Mouse (Mus musculus) frontal cortex, postnatal 36 days (tissue): ENCODE measurements around the gene Plppr3.
A peak's percentile ranks its signal among the peaks of the same experiment; 100 is the strongest.

Experiments used
- DNase-seq, 2 experiments: peaks; one replicate each; pipeline ENCODE4 v3.0.0; 2022; ENCODE audit warnings: low spot score in 2 of 2

Gene Plppr3

DNA sequence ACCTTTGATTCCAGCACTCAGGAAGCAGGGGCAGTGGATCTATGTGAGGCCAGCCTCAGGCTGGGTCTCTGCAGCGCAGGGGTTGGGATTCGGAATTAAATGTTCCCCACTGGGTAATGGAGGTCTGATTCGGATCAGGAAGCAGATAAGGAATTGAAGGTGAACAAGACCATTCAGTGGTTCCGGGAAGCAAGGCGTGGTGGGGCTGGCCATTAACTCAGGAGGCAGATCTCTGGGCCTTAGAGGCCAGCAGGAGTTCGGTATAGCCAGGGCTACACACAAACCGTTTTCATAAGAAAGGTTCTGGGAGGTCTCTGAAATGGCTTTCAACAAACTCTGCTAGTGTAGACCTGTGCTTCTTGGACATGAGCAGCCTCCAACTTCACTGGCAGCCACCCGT is 21.6 kb downstream of the Plppr3 start:
- no peak for DNase-seq

DNA sequence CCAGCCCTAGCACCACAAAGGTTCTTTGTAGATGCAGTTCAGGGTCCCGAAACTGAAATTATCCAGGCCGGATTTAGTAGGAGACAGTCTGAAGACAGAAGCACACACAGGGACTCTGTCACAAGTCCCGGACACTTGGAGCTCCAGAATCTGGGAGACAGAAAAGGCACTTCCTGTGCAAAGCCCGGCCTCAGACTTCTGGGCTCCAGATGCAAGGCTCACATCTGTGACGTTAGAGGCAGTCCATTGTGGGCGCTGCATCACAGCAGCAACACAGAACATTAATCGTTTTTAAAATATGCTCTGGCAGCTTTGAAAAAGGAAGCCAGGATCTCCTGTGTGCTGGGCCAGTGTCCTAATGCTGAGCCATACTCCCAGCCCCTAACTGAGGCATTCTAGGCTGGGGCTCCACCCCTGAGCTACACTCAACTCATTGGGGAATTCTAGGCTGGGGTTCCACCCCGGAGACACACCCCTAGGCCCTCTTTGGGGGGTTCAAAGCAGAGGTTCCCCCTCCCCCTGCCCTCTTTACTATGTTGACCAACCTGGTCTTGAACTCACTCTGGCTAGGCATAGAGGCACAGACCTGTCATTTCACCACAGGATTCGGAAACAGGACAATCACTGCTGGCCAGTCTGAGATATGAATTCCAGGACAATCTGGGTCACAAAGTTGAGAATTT is 22.2 kb downstream of the Plppr3 start:
- no peak for DNase-seq

DNA sequence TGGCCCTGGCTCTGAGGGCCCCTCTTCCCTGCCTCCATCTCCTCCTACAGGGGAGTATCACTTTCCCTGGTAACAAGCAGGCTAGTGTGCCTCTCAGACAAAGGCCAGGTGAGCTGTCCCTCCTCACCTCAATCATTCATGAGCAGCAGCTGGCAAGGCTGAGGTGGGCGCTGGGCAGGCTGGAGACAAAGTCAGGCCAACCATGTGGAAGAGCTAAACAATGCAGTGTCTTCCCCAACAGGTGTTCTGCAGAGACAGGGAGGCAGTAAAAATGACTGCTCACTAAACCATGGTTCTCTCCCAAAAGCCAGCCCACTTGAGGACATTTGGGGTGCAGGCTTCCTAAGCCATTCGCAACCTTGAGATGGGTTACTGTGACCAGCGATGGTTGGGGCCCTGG is 22.8 kb downstream of the Plppr3 start:
- no peak for DNase-seq

DNA sequence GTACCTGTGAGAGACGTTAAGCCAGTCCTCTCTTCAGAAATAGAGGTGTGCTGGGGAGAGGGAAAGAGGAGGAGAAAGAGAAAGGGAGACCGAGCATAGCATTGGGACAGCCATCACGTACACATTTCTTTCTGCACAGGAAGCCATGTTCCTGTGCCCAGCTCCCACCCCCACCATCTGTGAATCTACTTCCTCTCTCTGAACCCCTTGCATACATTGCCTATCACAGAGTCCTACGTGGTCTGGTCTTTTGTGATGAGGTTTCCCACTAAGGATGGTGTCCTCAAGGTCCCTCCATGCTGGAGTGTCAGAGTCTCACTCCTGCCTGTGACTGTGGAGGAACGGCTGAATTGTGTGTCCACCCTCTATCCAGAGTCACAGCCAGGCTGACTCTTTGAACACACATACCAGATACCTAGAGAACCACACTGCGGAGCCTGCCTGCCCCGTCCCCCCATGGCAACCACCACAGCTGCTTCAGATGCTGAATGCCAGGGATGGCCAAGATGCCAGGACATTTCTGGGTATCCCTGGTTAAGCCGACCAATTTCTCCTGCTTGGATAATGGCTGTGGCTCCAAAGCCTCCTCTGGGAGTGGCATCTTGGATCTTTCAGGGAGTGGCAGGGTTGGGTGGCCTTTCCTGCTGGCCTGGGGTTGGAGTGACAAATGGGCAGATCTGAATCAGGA is 24.3 kb downstream of the Plppr3 start:
- DNase-seq: no peak

DNA sequence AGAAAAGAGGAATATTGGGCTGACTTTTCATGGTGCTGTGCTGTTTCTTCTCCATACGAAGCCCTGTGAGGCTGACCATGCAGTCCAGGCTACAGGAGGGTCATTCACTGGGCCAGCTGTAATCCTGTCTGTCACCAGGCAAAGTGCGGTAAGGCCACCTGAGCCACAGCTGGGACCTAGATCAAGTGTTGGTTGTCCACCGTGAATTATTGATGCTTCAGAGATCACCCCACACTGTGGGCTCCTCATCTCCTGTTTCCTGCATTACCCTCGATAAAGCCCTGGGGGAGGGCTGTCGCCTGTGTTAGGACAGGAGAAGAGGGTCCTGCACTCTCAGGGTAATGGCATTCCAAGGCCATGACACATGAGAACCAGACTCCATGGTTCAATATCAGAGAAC is 27.9 kb downstream of the Plppr3 start:
- no peak for DNase-seq

DNA sequence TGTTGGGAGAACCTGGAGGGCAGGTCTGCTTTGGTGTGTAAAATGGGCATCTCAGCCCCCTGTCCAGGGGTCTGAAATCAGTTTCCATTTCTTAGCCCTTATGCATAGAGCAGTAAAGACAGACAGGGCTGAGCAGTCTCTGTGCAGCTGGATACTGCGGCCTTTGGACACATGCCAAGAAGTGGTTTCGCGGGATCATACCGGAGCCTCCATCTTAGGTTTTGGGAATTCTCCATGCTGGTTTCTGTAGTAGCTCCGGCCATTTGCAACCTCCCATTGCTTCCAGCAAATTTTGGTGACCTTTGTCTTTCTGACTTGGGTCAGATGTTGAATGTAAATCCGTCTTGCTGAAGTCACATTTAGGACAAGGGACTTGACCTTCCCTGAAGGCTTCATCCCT is 31.0 kb downstream of the Plppr3 start:
- no peak for DNase-seq

DNA sequence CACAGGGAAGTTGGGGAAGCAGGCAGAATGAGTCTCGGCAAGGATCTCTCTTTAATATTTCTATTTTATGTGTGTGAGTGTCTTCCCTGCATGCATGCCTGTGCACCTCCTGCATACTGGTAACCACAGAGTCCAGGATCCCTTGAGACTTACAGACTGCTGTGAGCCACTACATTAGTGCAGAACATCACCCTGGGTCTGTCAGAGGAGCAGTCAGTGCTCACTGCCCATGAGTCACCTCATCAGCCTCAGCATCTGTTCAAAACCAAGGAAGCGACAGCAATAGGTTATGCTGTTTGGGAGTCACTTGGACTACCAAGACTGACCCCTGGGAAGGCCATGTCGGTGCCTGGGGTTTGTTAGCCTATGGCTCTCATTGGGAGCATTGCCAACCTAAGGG is 32.1 kb downstream of the Plppr3 start:
- no peak for DNase-seq

DNA sequence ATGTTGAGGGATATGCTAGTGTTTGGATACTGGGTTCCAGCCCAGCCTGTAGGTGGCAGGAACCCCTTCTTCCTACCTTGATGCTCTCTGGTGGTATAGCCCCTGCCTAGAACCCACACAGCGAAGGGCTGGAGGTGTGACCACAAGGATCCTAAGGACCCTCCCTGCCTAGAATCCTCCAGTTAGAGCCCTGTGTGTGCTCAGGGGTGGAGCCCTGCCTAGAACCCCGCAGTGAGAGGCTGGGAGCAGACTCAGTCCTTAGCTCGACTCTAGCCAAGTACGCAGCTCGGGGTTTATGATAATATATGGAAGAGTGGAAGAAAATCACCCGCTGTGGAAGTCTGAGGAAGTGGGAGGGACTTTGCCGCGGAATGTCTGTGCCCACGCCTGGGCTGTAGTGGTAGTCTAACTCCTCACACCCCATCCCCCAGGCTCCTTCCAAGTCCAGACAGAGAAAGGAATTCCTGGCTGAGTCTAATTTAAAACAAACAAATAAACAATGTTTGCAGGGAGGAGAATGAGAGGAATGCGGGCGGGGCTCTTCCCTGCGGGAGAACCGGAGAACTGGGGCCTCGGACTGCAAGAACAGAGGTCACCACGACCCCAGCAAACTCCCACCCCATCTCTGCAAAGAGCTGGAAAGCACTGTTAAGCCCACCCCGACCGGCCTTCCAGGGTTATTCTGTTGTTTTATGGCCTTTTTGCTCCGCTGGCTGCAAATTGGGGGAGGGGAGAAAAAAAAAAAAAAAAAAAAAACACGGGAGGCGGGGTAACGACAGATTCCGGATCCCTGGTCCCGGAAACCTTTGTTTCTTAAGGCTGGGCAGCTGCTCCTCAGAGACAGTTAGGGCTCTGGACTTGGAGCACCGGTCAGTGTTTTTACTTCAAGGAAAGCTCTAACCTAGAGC is 33.5 kb downstream of the Plppr3 start:
- peak; percentile 79 to 81 for DNase-seq

DNA sequence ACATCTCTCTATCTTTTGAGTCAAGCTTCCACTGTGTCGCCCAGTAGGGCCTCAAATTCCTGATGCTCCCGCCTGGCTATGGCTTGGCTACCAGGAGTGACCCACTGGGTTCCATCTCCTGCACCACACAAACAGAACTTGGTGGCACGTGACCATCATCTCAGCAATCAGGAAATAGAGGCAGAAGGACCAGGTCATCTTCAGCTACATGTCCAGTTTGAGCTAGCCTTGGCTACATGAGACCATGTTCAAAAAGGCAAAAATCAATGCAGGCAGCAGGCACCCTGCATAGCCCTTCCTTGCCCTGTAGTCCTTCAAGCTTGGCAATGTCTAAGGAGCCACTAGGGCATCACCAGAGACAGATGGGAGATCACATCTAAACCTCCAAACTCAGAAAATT is 34.3 kb downstream of the Plppr3 start:
- DNase-seq: no peak

DNA sequence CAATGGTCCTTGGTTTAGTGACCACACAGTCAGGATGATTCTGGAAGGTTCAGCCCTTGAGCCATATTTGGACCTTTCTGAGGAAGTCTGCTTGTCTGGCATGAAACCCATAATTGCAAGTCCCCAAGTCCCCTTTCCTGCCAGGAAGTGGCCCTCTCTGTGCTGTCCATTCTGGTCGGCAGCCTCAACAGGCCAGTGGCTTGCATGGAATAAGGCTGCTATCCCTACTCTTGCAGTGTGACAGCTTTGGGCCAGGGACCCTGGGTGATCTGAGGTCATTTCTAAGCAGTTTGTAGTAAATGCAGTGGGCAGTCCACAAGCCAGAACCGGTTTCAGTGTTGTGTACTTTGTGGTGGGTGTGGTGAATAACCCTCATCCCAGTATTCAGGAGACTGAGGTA is 36.3 kb downstream of the Plppr3 start:
- no peak for DNase-seq

DNA sequence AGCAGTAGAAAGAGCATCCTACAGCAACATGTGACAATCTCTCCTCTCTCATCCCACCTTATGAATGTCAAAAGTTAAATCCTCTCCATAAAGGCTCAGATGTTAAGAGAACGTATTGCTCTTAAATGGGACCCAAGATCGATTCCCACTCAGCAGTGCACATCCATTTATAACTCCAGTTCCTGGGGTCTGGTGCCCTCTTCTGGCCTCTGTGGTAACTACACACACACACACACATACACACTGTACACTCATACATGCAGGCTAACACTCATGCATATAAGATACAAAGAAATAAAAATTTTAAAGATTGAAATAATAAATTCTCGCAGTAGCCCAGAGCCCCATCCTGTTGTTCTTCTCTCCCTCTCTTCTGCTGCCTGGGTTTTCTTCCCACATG is 37.5 kb downstream of the Plppr3 start:
- no peak for DNase-seq

DNA sequence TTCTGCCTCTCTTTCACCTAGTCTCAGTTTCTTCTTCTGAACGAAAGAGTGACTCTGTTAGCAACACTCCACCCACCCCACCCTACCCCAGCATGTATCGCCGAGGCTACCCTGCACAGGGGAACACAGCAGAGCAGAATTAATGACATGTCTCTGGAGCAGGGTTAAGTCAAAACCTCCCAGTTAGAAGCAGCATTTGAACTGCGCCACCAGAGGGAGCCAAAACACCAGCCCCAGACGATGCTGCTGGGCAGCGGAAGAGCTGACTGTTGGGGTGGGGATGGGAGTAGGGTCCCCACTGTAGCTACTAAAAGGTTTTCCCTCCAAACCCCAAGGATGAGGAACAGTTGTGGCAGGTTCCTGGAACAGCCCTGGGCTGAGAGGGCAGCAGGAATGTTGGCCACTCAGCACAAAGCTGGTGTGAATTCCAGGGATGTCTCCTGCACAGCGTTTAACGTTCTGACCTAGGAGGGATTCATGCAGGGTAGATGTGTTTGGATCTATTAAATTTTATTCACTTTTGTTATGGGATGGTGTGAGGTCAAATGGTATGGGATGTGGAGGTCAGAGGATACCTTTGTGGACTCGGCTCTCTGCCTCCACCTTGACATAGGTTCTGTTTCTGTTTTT is 39.5 kb downstream of the Plppr3 start:
- peak; percentile 69 to 77 for DNase-seq

DNA sequence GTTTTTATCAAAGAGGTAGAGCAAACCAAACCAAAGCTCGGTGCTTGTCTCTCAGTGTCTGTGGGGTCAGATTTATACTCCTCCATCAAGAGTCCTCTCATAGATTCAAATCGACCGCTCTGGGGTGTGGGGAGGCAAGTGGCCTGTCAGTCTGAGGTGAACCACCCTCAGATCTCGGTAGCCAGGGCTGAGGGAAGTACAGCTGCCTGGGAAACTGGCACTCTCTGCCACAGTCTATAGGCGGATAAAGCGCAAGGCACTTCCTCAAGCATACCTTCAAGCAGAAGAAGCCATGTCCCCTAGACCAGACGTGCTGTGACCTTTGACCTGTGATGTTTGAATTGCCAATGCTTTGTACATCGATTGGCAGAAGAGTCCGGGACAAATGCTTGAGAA is 41.6 kb downstream of the Plppr3 start:
- no peak for DNase-seq

DNA sequence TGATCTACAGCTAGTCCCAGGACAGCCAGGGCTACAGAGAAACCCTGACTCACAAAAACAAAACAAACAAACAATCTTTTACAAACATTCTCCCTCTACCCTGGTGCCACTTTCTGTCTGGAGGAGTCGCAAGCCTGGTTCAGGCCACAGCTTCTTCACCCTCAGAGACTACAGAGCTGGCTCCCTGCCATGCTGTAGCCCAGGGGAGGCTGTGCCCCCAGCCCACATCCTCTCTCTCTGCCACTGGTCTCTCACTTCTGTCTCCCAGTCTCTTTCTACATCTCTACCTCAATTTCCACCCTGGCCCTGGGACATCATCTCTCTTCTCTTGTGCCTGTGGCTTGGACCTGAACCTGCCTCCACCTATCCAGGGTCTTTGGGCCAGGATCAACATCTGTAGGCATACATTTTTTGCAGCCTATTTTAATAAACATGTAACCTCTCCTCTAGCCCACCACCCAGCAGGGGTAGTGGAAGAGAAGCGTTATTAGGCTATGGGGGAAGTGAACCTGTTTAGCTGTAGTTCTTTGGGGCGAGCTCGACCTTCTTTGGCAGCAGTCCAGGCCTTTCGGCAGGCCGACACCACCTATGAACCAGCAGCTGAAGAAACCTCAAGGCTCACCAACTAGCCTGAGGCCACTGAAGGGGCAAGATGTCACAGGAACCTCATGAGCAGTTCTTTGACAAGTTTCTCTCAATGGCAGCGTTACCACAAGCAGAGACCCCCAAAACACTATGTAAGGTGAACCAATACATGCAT is 42.2 kb downstream of the Plppr3 start:
- no peak for DNase-seq

DNA sequence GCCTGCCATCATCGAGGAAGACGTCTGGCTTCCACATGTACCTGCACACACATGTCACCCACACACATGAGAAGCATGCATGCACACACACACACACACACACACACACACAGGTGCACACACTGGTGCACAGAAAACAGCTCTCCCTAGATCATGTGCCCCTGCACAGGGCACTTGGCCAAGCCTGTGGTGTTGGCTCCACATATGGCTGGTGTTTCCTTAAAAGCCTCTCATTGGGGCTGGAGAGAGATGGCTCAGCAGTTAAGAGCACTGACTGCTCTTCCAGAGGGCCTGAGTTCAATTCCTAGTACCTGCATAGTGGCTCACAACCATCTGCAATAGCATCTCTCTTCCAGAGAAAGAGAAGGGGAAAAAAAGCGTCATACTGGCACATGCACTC is 42.9 kb downstream of the Plppr3 start:
- DNase-seq: no peak

DNA sequence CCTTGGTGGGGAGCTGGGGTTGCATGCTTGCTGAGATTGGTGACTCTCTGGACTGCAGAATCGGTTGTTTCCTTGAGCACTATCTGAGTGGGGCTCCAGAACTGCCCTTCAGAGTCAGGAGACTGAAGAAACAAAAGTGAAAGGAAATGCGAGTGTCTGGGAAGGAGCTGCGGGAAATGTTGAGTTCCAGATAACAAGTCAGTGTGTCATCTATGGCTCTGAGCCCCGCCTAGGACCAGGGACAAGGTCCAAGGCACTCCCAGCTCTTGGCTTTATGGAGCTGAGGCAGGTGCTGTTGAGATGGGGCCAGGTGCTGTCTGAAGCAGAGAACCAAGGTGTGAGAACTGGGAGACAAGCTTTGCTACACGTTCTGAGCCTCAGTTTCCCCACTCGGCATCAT is 50.0 kb downstream of the Plppr3 start:
- DNase-seq: no peak

DNA sequence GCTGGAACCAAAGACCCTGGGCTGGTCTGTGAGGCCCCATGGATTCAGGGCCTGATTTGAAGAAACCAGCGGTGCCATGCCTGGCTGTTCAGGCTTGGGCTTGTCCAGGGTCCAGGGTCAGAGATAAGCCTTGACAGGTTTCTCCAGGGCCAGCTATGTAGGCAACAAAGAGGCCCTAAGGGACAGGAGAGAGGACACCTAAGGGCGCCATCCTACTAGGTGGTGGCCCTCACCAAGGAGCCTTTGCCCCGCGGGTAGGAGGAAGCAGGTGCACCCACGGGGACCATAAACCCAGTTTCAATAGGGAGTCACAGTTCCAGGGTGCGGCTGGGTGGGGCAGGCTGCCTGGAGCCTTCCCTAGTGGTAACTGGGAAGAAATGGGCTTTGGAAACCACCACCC is 51.4 kb downstream of the Plppr3 start:
- no peak for DNase-seq

DNA sequence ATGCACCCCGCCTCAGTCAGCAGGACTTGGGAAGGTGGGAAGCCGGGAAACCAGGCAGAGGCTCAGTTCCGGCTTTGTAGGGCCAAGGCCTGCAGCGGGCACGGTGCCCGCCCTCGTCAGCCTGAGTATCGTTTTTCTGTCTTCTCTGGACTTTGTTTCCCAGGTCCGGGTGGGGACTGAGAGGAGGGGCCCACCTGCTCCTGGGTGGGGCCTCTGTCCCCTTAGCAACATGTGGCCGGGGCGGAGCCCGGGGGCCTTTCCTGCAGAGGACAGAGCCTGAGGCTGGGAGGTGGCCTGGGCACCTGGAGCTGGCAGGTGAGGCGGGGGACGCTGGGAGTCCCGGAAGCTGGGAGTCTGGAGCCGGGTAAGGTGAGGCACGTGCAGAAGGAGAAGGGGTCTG is 52.1 kb downstream of the Plppr3 start:
- no peak for DNase-seq

DNA sequence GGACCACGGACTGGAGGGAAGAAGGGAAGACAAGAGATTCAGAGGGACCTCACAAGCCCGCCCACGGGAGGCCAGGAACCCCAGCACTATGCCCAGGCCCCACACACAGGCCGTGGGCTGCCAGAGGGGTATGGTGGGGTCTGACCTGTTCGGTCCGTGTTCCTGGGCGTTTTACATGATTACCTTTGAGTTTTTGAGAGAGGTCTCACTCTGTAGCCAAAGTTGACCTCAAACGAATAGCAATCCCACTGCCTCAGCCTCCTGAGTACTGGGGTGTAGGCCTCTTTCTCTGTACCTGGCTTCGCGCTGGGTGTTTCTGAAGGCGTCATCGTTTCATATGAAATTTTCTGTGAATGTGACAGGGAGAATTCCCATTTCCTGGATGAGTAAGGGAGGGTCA is 52.7 kb downstream of the Plppr3 start:
- no peak for DNase-seq

DNA sequence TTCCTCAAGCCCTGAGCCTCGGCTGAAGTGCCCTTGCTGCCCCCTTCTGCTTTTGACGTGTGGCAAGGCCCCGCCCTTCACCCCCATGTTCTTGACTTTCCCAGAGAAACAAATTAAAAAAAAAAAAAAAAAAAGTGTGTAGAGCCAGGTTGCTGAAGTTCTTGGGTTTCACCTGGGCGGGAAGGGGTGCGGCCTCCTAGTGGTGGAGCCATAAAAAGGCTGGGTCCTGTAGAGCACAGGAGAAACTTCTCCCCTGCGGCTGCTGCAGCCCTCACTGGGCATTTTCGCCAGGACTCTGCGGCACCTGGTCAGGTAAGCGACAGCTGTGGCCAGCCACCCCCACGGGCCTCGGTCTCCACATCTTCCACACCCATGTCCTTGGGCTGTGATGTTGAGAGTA is 53.7 kb downstream of the Plppr3 start, which contains the start of gene Misp:
Gene Misp, plus strand, starts transcription at position 208 of the 400 bp plus-strand sequence.
- no peak for DNase-seq

DNA sequence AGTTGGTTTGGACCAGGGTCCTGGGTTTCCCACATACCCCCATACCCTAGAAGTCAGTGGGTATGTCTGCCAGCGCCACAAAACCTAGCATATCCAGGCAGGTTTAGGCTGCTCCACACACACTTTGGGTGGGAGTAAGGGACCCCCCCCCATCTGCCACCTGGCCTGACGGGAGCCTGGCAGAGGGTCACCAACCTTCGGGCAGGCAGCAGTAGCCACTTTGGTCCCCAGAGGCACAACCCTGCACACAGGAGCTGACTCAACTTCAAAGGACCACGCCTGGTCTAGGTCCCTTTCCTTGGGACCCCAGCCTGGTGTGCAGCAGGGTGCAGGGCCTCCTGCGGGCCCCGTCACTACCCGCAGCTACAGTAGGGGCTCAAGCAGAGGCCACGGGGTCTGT is 54.2 kb downstream of the Plppr3 start:
- no peak for DNase-seq
